Mouse (Mus musculus): ENCODE results near the gene Gm20403.

DNA sequence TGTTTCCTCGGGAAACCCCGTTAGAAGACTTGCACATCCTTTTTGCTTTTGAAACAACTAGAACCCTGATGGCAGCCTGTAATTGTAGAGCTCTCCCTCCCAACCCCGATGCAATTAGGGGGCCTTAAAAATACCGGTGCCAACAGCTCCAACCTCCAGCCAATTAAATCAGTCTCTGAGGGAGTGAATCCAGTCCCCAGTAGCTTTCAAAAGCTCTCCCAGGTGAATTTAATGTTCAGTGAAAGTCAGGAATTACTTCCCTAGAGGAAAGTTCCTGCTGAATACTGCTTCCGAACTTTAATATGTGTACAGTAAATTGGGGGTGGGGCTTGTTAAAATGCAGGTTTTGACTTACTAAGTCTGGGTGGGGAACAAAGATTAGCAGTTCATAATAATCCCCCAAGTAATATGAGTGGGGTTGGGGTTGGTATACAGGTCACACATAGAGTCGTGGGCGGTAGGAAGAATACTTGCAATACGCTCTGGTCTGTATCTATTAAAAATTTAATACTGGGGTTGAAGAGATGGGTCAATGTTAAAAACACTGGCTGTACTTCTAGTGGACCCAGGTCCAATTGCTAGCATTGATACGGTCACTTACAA is 30.9 kb upstream of the Gm20403 start:
- TF ChIP-seq GATA1 (IDR thresholded peaks at IDR 0.05; ENCODE audit: borderline replicate concordance, low read length) (no peak), FLI1 (IDR thresholded peaks at IDR 0.05; ENCODE audit: low read length) (no peak)

Data from megakaryocyte, embryonic 14.5 days (primary cell).